Mouse (Mus musculus) heart, postnatal 0 days (tissue): ENCODE results near the gene Irgc1.
A peak's percentile ranks its signal among the peaks of the same experiment; 100 is the strongest.

Source experiments
- CTCF ChIP-seq: IDR thresholded peaks from 2 replicates; pipeline ENCODE4 v1.5.1; 2016; ENCODE audit warnings: antibody characterized with exemption, control low read depth, low read depth
- EP300 ChIP-seq: IDR thresholded peaks from 2 replicates; pipeline ENCODE4 v1.6.1; 2016; ENCODE audit warnings: antibody characterized with exemption, low read depth

DNA sequence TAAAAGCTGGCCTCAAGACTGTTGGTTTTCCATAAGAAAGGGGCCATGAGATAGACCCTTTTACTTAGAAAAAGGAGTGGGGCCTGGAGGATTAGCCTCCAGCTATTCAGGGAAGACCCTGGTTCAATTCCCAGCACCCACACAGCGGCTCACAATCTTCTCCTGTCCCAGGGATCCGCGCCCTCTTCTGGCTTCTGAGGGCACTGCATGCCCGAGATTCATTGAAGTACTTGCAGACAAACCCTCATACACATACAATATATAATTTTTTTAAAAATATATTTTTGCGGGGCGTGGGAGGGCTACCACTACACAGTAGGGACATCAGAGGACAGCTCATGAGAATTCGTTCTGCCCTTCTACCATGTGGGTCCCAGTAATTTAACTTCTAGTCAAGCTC, 48.8 kb upstream of the Irgc1 start:
- TF ChIP-seq CTCF (peak; percentile 31), EP300 (no peak)
